Mouse (Mus musculus) stomach, embryonic 15.5 days (tissue): ENCODE data around the gene Dhx16. TPM values are rescaled to one million over a fixed set of nuclear protein-coding genes. Genes with fewer than 3 reads are reported as not detected.
"Not testable (repeated sequence)": the region's sequence is repeated elsewhere in the genome, so short reads cannot be mapped to it uniquely, and the experiment has no call there.

Source experiments
- ATAC-seq: fragments of 200-750 bp; cut with Nextera tagmentation; 2 replicates; pipeline ENCODE4 v1.8.0; 2017; ENCODE audit warnings: low read depth, moderate number of reproducible peaks, moderate TSS enrichment; ENCODE audit not compliant: insufficient read depth, low FRiP score
- H3K27ac ChIP-seq: fragments of 300-500 bp; sonication (generic); 2 replicates; pipeline ENCODE4 v1.5.1; 2015; ENCODE audit warnings: mild to moderate bottlenecking, inconsistent platforms
- H3K27me3 ChIP-seq: fragments of 300-500 bp; sonication (generic); replicated peaks from 2 replicates; pipeline ENCODE4 v1.6.1; 2015; ENCODE audit warnings: inconsistent platforms
- H3K36me3 ChIP-seq: fragments of 300-500 bp; sonication (generic); 2 replicates; pipeline ENCODE4 v1.6.1; 2015; ENCODE audit warnings: inconsistent platforms
- H3K4me1 ChIP-seq: fragments of 300-500 bp; sonication (generic); 2 replicates; pipeline ENCODE4 v1.6.1; 2015; ENCODE audit warnings: inconsistent platforms
- H3K4me2 ChIP-seq: fragments of 300-500 bp; sonication (generic); 2 replicates; pipeline ENCODE4 v1.6.1; 2015; ENCODE audit warnings: mild to moderate bottlenecking, inconsistent platforms
- H3K4me3 ChIP-seq: fragments of 300-500 bp; sonication (generic); replicated peaks from 2 replicates; pipeline ENCODE4 v1.5.1; 2015; ENCODE audit warnings: inconsistent platforms
- H3K9ac ChIP-seq: fragments of 300-500 bp; sonication (generic); 2 replicates; pipeline ENCODE4 v1.6.1; 2015; ENCODE audit warnings: inconsistent platforms
- H3K9me3 ChIP-seq: fragments of 300-500 bp; sonication (generic); 2 replicates; pipeline ENCODE4 v1.6.1; 2016; ENCODE audit warnings: inconsistent platforms
- WGBS: fragments of 180-500 bp; shearing (Covaris S2); methylation state at CpG from one replicate; pipeline ENCODE4 v1.1.7; 2015; 5-methylcytosine and 5-hydroxymethylcytosine counted together
- microRNA counts: library from miRNA; unstranded; fragments of <30 nt; microRNA quantifications from one replicate; lab custom pipeline; 2016
- microRNA-seq: library from miRNA; unstranded; fragments of <30 nt; microRNA quantifications from one replicate; pipeline ENCODE4, GENCODE M21; 2016
- polyA plus RNA-seq: library from polyadenylated mRNA; unstranded; fragments of >200 nt; fragmentation: Nextera tagmentation; extraction: Ambion mirVana; gene quantifications from 2 replicates; pipeline ENCODE4 v1.2.1, GENCODE M21; 2015

The Dhx16 gene
- polyA plus RNA-seq, 1 experiment from 2014 or later, result 37.8 TPM

DNA sequence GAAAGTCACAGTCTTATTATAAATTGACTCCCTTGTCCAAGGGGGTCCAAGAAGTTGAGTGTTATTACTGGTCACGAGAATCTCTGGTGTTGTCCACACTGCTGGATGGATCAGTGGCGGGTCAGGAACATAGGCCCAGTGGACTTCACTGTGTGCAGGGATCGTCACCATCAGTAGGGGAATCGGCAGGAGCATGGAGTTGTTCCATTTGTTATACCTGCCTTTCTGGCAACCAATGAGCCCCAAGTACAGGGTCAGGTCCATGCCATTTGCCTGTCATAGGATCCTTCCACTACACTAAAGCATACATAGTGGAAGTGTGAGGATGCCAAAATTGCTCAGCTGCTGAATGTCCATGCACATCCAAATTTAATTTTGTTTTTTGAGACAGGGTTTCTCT lies 53.0 kb downstream of the Dhx16 start:
- peaks cover 33% of the 10 kb centered on the region for H3K36me3 ChIP-seq
- H3K4me3 ChIP-seq, result no peak overlapping the region
- H3K4me1 ChIP-seq, result no peaks in the 10 kb centered on the region
- no peak overlapping the region for H3K4me2 ChIP-seq
- H3K27ac ChIP-seq, result no peak overlapping the region
- WGBS, result 85% methylated on average over 4 of the region's 4 CpGs
- H3K9ac ChIP-seq, result no peak overlapping the region
- no peak for ATAC-seq
- H3K9me3 ChIP-seq, result no peaks in the 10 kb centered on the region
- H3K27me3 ChIP-seq, result no peaks in the 10 kb centered on the region

DNA sequence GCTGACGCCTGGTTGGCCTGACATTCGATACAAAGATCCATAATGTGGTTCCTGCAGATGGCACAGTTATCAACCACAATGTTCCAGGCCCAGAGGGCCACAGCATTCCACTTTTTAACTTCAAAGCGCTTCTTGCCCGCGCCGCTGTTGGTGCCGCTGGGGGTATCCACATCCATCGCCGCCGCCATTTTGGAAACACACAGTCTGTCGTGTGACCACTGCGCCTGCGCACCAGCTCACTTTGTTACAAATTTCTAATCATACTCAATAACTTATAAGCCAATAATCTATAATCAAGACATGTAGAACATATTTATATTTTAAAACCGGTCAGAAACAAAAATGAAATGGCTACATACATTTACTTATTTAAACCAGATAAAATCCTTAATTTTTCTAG lies 56.1 kb downstream of the Dhx16 start:
- not testable (repeated sequence) for H3K27me3 ChIP-seq, H3K4me1 ChIP-seq, H3K4me3 ChIP-seq, ATAC-seq, H3K36me3 ChIP-seq, H3K9me3 ChIP-seq, H3K27ac ChIP-seq, H3K9ac ChIP-seq, H3K4me2 ChIP-seq
- 82% methylated on average over 14 of the region's 14 CpGs for WGBS

DNA sequence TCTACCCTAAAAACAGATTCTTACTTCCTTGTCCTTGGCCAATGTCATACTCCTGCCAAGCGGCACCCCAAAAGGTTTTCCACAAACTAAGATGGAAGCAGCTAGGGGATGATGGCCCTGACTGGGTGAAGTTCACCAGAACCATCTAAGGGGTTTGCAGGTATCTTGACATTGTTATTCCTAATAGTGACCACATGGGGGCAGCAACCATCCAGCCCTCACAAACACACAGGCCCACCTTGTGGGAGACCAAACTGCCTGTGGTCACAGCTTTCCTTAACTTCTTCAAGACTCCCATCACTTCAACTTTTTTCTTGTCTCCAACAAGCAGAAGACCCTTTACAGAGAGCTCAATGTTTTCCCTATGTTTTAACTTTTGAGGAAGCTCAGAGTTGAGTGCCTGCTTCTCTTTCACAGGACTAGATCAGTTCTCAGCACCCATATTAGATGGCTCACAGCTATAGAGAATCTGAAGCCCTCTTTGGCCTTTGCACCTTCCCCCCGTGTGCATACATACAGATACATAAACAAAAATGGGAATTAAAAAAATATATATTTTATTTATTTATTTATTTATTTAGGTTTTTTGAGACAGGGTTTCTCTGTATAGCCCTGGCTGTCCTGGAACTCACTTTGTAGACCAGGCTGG lies 58.2 kb downstream of the Dhx16 start:
- peak; percentile 53; the same call in 1 of the 2 replicates for ATAC-seq
- WGBS, result 31% methylated on average over 2 of the region's 2 CpGs

DNA sequence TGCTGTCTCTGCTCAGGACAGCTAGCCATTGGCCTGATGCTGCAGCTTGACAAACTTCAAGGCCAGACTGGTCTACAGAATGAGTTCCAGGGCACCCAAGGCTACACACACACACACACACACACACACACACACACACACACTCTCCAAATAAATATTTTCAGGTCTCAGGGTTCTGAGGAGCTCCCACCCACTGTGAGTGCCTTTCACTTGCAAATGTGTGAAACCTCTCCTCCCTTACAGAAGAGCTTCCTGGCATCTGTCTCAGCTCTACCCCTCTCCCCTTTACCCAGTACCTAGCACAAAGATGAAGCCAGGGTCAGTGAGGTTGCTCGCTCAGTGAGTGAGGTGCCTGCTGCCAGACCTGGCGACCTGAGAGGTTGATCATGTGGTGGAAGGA lies 59.5 kb downstream of the Dhx16 start:
- 39% methylated on average over 2 of the region's 2 CpGs for WGBS

More for the DNA sequence above, 58.2 kb downstream of the Dhx16 start:
- Histone ChIP-seq H3K36me3 (no peaks in the 10 kb centered on the region), H3K27ac (no peak overlapping the region), H3K9me3 (no peaks in the 10 kb centered on the region), H3K4me1 (no peaks in the 10 kb centered on the region), H3K4me3 (no peak overlapping the region), H3K9ac (no peak overlapping the region), H3K27me3 (no peaks in the 10 kb centered on the region), H3K4me2 (no peak overlapping the region)

DNA sequence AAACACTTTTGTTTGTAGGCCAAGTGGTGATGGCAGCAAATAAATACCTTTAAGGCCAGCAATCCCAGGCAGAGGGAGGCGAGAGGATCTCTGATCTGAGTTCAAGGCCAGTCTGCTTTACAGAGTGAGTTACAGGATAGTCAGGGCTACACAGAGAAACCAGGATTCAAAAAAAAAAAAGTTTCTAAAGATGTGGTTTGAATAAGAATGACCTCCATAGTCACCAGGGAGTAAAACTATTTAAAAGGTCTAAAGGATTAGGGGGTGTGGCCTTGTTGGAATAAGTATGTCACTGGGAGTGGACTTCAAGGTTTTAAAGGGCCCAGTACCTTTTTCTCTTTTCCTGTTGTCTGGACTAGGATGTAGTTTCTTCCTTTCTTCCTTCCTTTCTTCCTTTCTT lies 60.3 kb downstream of the Dhx16 start:
- H3K36me3 ChIP-seq, result no peaks in the 10 kb centered on the region
- H3K9me3 ChIP-seq, result no peaks in the 10 kb centered on the region
- H3K27ac ChIP-seq, result no peak overlapping the region
- no peak overlapping the region for H3K4me2 ChIP-seq
- no peak for ATAC-seq
- H3K4me1 ChIP-seq, result no peaks in the 10 kb centered on the region
- no peak overlapping the region for H3K4me3 ChIP-seq
- no peak overlapping the region for H3K9ac ChIP-seq
- no peaks in the 10 kb centered on the region for H3K27me3 ChIP-seq
- WGBS, result 68% methylated on average over 1 of the region's 1 CpGs

More for the DNA sequence above, 59.5 kb downstream of the Dhx16 start:
- Histone ChIP-seq H3K27ac (no peak overlapping the region), H3K4me3 (no peak overlapping the region), H3K36me3 (no peaks in the 10 kb centered on the region), H3K9ac (no peak overlapping the region), H3K9me3 (no peaks in the 10 kb centered on the region), H3K4me1 (no peaks in the 10 kb centered on the region), H3K27me3 (no peaks in the 10 kb centered on the region), H3K4me2 (no peak overlapping the region)
- no peak for ATAC-seq

MicroRNA genes within 50 kb of the gene (microRNA counts, 519-probe panel; counts per million panel counts)
- microRNA mmu-miR-1894-3p (lab: Ali Mortazavi, UCI), result not detected
- 1,746 counts per million, percentile 13 among the panel's probes with 10 or more counts for microRNA mmu-miR-1894-5p (lab: Ali Mortazavi, UCI)

Small RNA genes lying within 50 kb of the gene (microRNA-seq; reads per million reads assigned to microRNA genes)
- gene Gm28033 (not detected), gene Mir1894 (not detected)

Other genes starting within 250 kb of the Dhx16 start
- gene Mucl3, start 236.1 kb upstream of the Dhx16 start, polyA plus RNA-seq, result 19.5 and 29.5 TPM in 2 replicates
- gene Vars2, start 212.2 kb upstream of the Dhx16 start, polyA plus RNA-seq, result 18.6 and 21.5 TPM in 2 replicates
- gene Gtf2h4, start 206.1 kb upstream of the Dhx16 start, polyA plus RNA-seq, result 36.3 and 39.9 TPM in 2 replicates
- gene Ddr1, start 175.2 kb upstream of the Dhx16 start, polyA plus RNA-seq, result 74.0 and 78.4 TPM in 2 replicates
- 14.5 and 16.7 TPM in 2 replicates for gene Ier3, start 58.1 kb upstream of the Dhx16 start, polyA plus RNA-seq
- gene Flot1, start 56.6 kb upstream of the Dhx16 start, polyA plus RNA-seq, result 45.3 and 46.0 TPM in 2 replicates
- 762 and 772 TPM in 2 replicates for gene Tubb5, start 41.5 kb upstream of the Dhx16 start, polyA plus RNA-seq
- gene Mdc1, start 38.3 kb upstream of the Dhx16 start, polyA plus RNA-seq, result 15.2 and 19.7 TPM in 2 replicates
- 54.0 and 54.7 TPM in 2 replicates for gene Nrm, start 18.5 kb upstream of the Dhx16 start, polyA plus RNA-seq
- gene Ppp1r18, start 14.2 kb upstream of the Dhx16 start, polyA plus RNA-seq, result 17.0 and 18.6 TPM in 2 replicates
- 21.7 and 23.9 TPM in 2 replicates for gene 2310061I04Rik, start 17.6 kb downstream of the Dhx16 start, polyA plus RNA-seq
- gene Atat1, start 30.3 kb downstream of the Dhx16 start, polyA plus RNA-seq, result 53.2 and 62.8 TPM in 2 replicates
- gene Mrps18b, start 36.6 kb downstream of the Dhx16 start, polyA plus RNA-seq, result 89.5 and 101 TPM in 2 replicates
- gene Ppp1r10, start 36.6 kb downstream of the Dhx16 start, polyA plus RNA-seq, result 32.3 and 36.4 TPM in 2 replicates
- gene Abcf1, start 89.9 kb downstream of the Dhx16 start, polyA plus RNA-seq, result 94.0 and 94.7 TPM in 2 replicates
- gene Gnl1, start 100.0 kb downstream of the Dhx16 start, polyA plus RNA-seq, result 41.4 and 47.0 TPM in 2 replicates
- 27.6 and 29.0 TPM in 2 replicates for gene Prr3, start 100.4 kb downstream of the Dhx16 start, polyA plus RNA-seq
- 2.6 and 4.2 TPM in 2 replicates for gene H2-T24, start 140.7 kb downstream of the Dhx16 start, polyA plus RNA-seq
- gene H2-T23, start 153.0 kb downstream of the Dhx16 start, polyA plus RNA-seq, result 11.4 and 14.8 TPM in 2 replicates
- gene H2-T22, start 162.9 kb downstream of the Dhx16 start, polyA plus RNA-seq, result 17.3 and 18.8 TPM in 2 replicates
- 0.09 and 0.13 TPM in 2 replicates for gene Gm6034, start 163.1 kb downstream of the Dhx16 start, polyA plus RNA-seq
- 0.28 and 0.50 TPM in 2 replicates for gene Gm11127, start 178.6 kb downstream of the Dhx16 start, polyA plus RNA-seq
- not detected in 2 replicates for gene Gm19684, start 241.9 kb downstream of the Dhx16 start, polyA plus RNA-seq
- 0.30 TPM in 1 of 2 replicates, not detected in the other for gene Gm7030, start 249.6 kb downstream of the Dhx16 start, polyA plus RNA-seq